Mouse (Mus musculus) left cerebral cortex, adult 2 months (tissue): Measurements from ENCODE around the gene Cspg4. TPM values are rescaled to one million over a fixed set of nuclear protein-coding genes. Genes with fewer than 3 reads are reported as not detected.

Experiments
- DNase-seq, 2 experiments: peaks; one replicate each; pipeline ENCODE4 v3.0.0; 2021 to 2022; ENCODE audit warnings: low spot score in 2 of 2, mixed read lengths in 1 of 2; ENCODE audit errors: extremely low spot score in 1 of 2
- H3K27ac ChIP-seq: fragments of 200-600 bp; 2 replicates; pipeline ENCODE4 v1.8.1; 2022
- H3K4me3 ChIP-seq: fragments of 200-600 bp; 2 replicates; pipeline ENCODE4 v1.8.1; 2022
- CTCF ChIP-seq: fragments of 200-600 bp; IDR thresholded peaks from 2 replicates; pipeline ENCODE4 v1.8.1; 2022; ENCODE audit warnings: antibody characterized with exemption, mild to moderate bottlenecking, moderate library complexity
- intact Hi-C: fragments of 180-260 bp; cut with DNase I; formaldehyde crosslinking; loops from one replicate; pipeline ENCODE4 v1.15.1; 2025
- total RNA-seq, 2 experiments: library from RNA; stranded (reverse); gene quantifications; 2 replicates each; pipeline ENCODE4 v1.2.3; 2021

The Cspg4 gene
- total RNA-seq, 2 experiments from 2014 or later, result 15.2 to 15.9 TPM

DNA sequence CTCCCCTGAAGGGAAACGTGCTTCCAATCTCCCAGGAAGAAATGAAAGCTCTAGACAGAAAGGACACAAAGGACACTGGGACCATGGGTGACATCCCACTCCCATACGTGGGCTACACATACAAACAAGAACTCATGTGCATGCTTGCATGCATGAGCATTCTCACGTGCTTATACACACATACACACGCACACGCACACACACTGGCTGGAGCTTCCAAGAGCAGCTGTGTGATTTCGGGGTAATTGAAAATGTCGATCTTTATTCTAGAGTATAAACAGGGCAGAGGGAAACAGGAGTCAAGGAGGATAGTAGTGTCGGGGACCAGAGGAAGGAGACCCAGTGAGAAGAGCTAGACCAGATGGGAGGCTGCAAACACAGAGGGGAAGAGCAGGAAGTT lies 20.2 kb upstream of the Cspg4 start:
- DNase-seq, result no peak

DNA sequence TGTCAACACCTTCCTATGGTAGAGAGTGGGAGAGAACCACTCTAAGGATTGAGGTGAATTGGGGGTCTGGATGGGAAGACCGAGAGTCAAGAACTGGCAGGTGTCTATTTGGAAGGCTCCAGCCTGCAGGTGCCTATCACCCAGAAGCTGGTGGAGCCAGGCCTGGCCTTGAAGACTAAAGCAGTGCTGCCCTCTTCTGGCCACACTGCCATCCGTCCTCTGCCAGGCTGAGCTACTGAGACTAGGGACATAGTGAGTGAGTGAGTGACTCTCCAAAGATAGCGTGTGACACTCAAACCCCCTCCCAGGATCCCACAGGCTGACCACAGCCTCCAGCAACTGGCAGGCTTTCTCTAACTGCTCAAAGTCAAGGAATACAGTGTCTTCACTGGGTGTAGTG lies 17.3 kb upstream of the Cspg4 start:
- DNase-seq, result peak; percentile 64 to 81
- Histone ChIP-seq H3K4me3 (no peak overlapping the region), H3K27ac (no peak overlapping the region)
- intact Hi-C loops, result no loop called here
- peak; percentile 84 for TF ChIP-seq CTCF

More for the DNA sequence above, 20.2 kb upstream of the Cspg4 start:
- TF ChIP-seq CTCF, result no peak
- intact Hi-C loops, result no loop called here
- H3K27ac ChIP-seq, result no peak overlapping the region
- H3K4me3 ChIP-seq, result no peak overlapping the region

DNA sequence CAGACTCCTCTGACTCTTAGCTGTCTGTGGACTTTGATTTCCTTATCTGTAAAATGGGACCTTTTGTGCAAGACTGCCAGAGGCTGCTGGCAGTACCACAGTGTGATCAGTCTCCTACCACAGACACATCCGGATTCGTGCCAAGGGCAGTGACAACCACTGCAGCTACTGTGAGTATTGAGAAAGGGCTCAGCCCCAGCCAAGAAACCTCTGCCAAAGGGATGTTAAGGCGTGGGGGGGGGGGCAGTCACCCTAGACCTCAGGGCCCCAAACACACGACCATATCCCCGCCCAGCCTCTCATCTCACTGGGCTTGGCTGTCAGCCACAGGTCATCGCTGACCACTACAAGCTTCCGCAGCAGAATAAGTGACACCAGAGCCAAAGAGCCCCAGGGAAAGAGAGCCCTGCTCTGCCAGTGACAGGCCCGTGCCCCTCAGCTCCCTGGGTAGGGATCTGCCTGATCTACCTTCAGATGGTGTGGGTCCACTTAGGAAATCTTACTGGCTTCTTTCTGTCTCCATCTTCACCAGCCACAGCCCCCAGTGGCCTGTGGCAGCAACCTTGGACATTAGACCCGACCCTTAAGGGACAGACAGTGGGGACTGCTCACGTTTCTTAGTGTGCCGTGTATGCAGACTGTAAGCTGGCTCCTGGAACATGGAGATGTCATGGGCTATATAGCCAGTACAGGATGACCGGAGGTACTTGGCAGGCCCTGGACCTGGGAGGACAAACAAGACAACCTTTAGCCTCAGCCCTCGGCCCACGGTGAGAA lies 14.5 kb upstream of the Cspg4 start:
- H3K4me3 ChIP-seq, result no peak overlapping the region
- no peak overlapping the region for H3K27ac ChIP-seq
- no peak for TF ChIP-seq CTCF
- intact Hi-C loops, result no loop called here
- DNase-seq, result no peak

DNA sequence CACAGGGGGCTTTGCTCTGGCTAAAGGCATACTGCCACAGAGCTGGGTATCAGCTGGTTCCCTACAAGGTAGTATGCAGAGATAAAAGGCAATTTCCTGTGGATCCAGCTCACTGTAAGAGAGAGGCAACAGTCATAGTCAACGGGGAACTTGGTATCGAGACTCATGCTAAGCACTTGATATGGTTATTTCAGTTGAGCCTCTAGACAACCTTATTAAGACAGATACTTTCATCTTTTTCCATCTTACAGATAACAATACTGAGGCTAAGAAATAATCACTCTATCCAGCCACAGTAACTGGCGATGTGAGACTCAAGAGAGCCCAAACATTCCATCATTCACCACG lies 14.0 kb upstream of the Cspg4 start:
- intact Hi-C loops, result no loop called here
- no peak for DNase-seq
- H3K4me3 ChIP-seq, result no peak overlapping the region
- TF ChIP-seq CTCF, result no peak
- no peak overlapping the region for H3K27ac ChIP-seq

DNA sequence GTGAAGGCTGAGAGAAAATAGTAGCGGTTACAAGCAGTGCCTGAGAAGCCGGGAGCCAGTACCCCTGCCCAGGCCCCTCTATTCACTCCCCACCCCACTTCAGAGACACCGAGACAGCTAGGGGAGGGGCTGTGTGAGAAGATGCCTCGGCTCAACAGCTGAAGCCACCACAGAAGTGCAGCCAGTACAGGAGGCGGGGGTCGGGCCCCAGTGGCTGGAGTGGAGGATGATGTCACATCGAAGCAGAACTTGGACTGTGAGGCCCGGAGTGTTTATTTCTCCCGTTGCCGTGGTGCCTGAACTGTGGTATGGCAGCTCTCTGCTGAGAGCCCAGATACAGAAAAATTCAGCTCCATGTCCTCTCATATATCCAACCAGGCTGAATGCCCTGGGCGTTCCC lies 13.1 kb upstream of the Cspg4 start:
- intact Hi-C loops, result no loop called here
- TF ChIP-seq CTCF, result no peak
- DNase-seq, result no peak
- Histone ChIP-seq H3K4me3 (no peak overlapping the region), H3K27ac (no peak overlapping the region)

DNA sequence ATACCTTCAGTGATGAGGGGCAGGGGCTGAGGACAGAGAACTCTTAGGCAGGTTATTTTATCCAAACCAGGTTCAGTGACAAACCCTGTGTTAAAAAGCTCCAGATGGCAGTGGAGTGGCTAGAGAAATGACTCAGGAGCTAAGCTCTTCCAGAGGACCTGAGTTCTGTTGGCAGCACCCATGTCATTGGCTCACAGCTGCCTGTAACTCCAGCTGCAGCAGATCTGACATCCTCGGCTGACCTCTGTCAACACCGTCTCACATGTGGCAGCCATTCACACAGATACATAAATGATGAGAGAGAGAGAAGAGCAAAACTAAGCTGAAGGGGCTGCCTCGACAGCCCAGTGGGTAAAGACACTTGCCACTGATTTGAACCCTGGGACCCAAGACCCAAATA lies 7.4 kb upstream of the Cspg4 start:
- no peak for TF ChIP-seq CTCF
- intact Hi-C loops, result no loop called here
- H3K27ac ChIP-seq, result no peak overlapping the region
- no peak for DNase-seq
- H3K4me3 ChIP-seq, result no peak overlapping the region

DNA sequence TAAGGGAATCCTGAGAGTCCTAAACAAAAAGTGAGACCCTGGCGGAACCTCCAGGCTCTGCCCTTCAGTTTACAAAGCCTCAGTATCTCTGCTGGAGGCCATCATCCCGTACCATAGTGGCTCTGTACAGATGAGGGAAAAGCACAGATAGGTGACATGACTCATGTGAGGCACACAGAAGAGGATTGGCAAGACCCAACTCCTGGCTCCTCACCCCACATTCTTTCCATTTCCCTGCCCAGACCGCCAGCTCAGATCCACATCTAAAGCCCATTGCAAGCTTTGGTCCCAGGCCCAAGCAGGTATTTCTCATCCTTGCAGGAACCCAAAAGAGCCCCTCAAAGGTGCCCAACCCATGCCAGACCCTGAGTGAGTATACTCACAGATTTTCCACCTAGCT lies 4.8 kb upstream of the Cspg4 start:
- no peak for TF ChIP-seq CTCF
- no peak overlapping the region for H3K27ac ChIP-seq
- intact Hi-C loops, result no loop called here
- H3K4me3 ChIP-seq, result no peak overlapping the region
- no peak for DNase-seq

DNA sequence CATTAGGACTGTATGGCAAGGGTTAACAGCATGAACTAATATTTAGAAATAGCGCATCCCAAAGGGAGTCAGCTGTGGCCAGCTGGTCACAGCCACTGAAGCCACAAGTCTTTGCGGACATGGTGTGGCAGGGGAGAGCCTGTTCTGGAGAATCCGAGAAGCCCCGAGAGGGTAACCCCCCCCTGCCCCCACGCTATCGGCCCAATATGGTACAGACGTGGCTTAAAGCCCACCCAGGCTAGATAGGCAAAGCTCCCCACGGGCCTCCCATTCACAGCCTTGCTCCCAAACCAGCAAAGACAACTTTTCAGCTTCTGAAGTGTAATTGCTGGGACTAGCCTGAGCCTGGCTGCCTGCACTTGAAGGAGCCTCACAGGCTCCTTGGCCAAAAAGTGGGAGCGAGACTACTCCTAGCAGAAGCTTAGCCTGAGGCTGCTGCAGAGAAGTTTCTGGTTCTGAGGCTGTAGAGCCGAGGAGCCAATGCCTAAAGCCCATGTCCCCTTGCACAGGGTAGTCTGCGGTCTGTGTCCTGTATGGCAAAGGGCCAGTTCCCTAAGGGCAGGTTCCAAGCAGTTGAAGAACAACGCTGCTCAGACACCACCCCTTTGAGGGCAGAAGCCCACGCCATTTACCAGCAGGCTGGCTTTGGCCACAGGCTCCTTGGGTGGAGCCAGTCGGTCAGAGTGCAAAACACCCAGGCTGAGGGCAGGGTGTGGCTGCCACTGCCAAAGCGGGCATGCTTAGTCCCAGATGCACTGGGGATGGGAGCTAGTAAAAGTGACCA lies 4.2 kb upstream of the Cspg4 start:
- no peak overlapping the region for H3K27ac ChIP-seq
- no peak overlapping the region for H3K4me3 ChIP-seq
- no peak for TF ChIP-seq CTCF
- intact Hi-C loops, result no loop called here
- no peak for DNase-seq

DNA sequence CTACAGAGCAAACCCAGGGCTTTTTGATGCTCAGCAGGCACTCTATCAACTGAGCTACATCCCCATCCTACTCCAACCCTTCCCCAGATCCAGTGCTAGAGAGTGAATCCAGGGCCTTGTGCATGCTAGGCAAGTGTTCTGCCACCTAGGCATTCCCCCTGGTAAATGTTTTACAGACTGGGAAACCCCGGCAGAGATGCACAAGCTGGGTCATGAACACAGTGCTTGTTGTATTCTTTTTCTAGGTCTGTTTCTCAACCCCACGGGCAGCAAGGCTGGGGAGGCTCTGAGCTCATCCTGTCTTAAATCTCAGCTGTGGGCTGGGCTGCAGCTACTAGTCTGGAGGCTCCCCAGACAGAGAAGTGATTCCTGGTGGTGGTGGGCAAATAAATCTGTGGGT lies 2.0 kb upstream of the Cspg4 start:
- H3K4me3 ChIP-seq, result no peak overlapping the region
- no peak for TF ChIP-seq CTCF
- DNase-seq, result no peak

DNA sequence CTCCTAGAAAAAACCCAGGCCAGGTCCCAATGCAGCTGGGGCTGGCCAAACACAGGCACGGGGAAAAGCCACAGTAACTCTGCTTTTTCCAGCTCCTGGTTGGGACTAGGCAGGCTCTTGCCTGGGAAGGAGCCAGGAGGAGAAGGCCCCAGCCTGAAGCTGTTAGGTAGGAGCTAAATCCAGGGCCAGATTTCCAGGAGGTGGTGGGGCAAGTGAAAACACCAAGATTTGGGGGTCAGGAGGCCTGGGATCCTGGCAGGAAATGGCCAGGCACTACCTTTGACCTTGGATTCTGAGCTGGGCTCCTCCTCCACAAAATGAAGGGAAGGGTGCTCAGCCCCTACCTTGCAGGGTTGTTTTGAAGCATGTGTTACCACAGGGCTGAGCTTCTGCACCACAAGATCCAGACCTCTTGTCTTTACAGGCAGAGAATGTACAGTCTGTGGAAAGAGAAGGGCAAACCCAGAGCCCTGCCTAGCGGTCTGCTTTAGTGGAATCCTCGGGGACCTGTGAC lies 560 bp upstream of the Cspg4 start, which contains the start of gene Odf3l1:
TSS of gene Odf3l1 (minus strand) at position 464 of the 514 bp plus-strand sequence.
- no peak for TF ChIP-seq CTCF
- DNase-seq, result no peak
- Histone ChIP-seq H3K27ac (no peak within 1 kb of the TSS), H3K4me3 (peak within 1 kb of the TSS; percentile 36)
- intact Hi-C loops, result no loop called here

More for the DNA sequence above, 2.0 kb upstream of the Cspg4 start:
- no peak overlapping the region for H3K27ac ChIP-seq
- intact Hi-C loops, result no loop called here

DNA sequence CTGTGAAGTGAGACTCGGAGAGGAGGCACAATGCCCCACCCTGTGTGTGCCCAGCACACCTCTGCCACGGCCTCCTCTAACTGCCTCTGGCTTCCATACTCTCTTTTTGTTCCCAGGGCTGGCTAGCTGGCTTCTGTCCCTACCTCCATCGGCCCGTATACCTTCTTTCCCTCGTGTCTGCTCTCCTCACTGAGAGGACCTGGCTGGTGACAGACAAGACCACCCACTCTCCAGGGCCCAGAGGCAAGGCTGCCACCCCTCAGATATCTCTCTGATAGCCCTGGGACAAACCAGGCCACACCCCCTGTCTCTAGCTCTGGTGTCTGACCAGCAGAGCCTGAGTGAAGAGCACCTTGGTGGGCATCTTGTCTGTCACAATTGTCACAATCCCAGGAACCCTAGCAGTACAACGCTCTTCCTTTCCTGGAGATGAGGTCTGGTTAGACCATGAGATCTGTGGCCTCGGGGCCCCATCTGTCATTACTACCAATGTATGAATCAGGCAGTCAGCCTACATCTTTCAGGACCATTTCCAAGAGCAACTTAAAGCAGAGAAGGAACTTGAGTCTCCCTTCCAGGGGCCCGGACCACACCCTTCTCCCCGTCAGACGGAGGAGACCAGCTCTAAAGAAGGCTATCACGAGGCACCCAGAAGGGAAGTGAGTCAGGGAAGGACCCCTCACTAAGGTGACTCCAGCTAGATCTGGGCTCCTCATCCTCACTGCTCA lies 1.0 kb downstream of the Cspg4 start:
- TF ChIP-seq CTCF, result no peak
- intact Hi-C loops, result no loop called here
- DNase-seq, result no peak
- peak overlapping the region; percentile 36 for H3K4me3 ChIP-seq
- no peak overlapping the region for H3K27ac ChIP-seq

DNA sequence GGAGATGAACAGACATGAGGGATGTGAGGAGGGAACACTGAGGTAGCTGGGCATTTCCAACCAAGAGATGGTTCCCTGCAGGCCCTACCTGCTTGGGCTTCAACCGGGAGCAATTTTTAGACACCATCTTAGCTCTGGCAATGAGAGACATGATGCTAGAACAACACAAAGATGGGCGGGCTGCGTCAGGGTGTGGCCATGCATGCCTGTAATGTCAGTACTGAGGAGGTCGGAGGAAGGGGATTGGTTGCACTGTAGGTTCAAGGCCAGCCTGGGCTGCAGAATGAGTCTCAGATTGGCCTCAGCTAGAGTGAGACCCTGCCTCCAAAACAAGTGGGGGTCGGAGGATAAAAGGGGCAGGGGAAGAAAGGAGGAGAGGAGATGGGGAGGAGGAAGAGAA lies 1.6 kb downstream of the Cspg4 start:
- peak overlapping the region; percentile 4; the same call in 1 of the 2 replicates for H3K4me3 ChIP-seq
- intact Hi-C loops, result no loop called here
- TF ChIP-seq CTCF, result no peak
- H3K27ac ChIP-seq, result no peak overlapping the region
- no peak for DNase-seq
